Mouse (Mus musculus) spleen, postnatal 10 days (tissue): ENCODE measurements around the gene Anks1b.

ENCODE experiments used
- DNase-seq, 2 experiments: peaks; one replicate each; pipeline ENCODE4 v3.0.0; 2021 to 2022; ENCODE audit warnings: low spot score in 2 of 2

The Anks1b gene

GRCm38 (mm10) chr10:90724931-90725330, 851.6 kb downstream of the Anks1b start:
- DNase-seq, result no peak

GRCm38 (mm10) chr10:90728401-90729358, 855.4 kb downstream of the Anks1b start:
- peak in 1 of 2 experiments; percentile 46 for DNase-seq

- DNase-seq, result no peak
Observed at GRCm38 (mm10) chr10:90729527-90729926, 856.2 kb downstream of the Anks1b start.

GRCm38 (mm10) chr10:90732823-90733222, 859.5 kb downstream of the Anks1b start:
- DNase-seq, result no peak

GRCm38 (mm10) chr10:90733632-90734031, 860.3 kb downstream of the Anks1b start:
- DNase-seq, result peak in 1 of 2 experiments; percentile 34

GRCm38 (mm10) chr10:90738475-90738874, 865.2 kb downstream of the Anks1b start:
- no peak for DNase-seq

- DNase-seq, result no peak
Observed at GRCm38 (mm10) chr10:90740956-90741355, 867.6 kb downstream of the Anks1b start.

- no peak for DNase-seq
Observed at GRCm38 (mm10) chr10:90751889-90752288, 878.6 kb downstream of the Anks1b start.

GRCm38 (mm10) chr10:90753106-90753505, 879.8 kb downstream of the Anks1b start:
- DNase-seq, result no peak

- no peak for DNase-seq
Observed at GRCm38 (mm10) chr10:90757773-90758172, 884.5 kb downstream of the Anks1b start.

GRCm38 (mm10) chr10:90759929-90760328, 886.6 kb downstream of the Anks1b start:
- no peak for DNase-seq

- no peak for DNase-seq
Observed at GRCm38 (mm10) chr10:90766261-90766660, 893.0 kb downstream of the Anks1b start.

- DNase-seq, result no peak
Observed at GRCm38 (mm10) chr10:90770403-90770955, 897.2 kb downstream of the Anks1b start.

- DNase-seq, result no peak
Observed at GRCm38 (mm10) chr10:90771046-90771445, 897.7 kb downstream of the Anks1b start.

GRCm38 (mm10) chr10:90771471-90772226, 898.3 kb downstream of the Anks1b start:
- no peak for DNase-seq

GRCm38 (mm10) chr10:90779561-90780400, 906.5 kb downstream of the Anks1b start:
- no peak for DNase-seq

- no peak for DNase-seq
Observed at GRCm38 (mm10) chr10:90784981-90785650, 911.8 kb downstream of the Anks1b start.

GRCm38 (mm10) chr10:90785680-90786079, 912.4 kb downstream of the Anks1b start:
- DNase-seq, result no peak

- no peak for DNase-seq
Observed at GRCm38 (mm10) chr10:90803112-90803511, 929.8 kb downstream of the Anks1b start.

GRCm38 (mm10) chr10:90804602-90805095, 931.3 kb downstream of the Anks1b start:
- no peak for DNase-seq
